Mouse (Mus musculus): Measurements from ENCODE around the gene Chchd10.
"Not testable (repeated sequence)": the region's sequence is repeated elsewhere in the genome, so short reads cannot be mapped to it uniquely, and the experiment has no call there.

The Chchd10 gene
- long read RNA-seq, experiment 1, transcript Chchd10-201 (4 exons, 939 nt), result major isoform, 679 of 698 reads
- long read RNA-seq, experiment 1, partial matches to known transcripts, result 14 of 698 reads
- long read RNA-seq, experiment 1, other reads (novel, unspliced or antisense), result 3 of 698 reads
- long read RNA-seq, experiment 2, transcript Chchd10-201 (4 exons, 939 nt), result major isoform, 902 of 928 reads
- long read RNA-seq, experiment 2, partial matches to known transcripts, result 24 of 928 reads
- long read RNA-seq, experiment 2, other reads (novel, unspliced or antisense), result 1 of 928 reads

DNA sequence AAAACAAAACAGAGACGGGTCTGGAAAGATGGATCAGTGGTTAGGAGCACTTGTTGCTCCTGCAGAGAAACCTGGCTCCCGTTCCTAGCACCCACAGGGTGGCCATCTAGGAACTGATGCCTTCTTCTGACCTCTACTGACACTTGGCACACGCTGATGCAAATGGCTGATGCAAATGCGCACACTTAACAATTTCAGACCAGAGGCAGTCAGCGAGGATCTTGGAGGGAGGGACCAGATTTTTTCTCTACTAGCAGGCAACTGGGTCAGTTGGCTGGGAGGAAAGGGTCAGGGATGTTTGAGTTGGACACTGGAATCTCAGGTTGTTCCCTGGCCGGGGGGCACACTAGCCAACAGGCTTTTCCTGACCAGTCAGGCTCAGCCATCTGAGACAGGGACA lies at the start of gene Chchd10:
Gene Chchd10, plus strand, starts transcription at position 240 of the 400 bp plus-strand sequence.
- intact Hi-C loops (cut with DNase I), result no loop called here

DNA sequence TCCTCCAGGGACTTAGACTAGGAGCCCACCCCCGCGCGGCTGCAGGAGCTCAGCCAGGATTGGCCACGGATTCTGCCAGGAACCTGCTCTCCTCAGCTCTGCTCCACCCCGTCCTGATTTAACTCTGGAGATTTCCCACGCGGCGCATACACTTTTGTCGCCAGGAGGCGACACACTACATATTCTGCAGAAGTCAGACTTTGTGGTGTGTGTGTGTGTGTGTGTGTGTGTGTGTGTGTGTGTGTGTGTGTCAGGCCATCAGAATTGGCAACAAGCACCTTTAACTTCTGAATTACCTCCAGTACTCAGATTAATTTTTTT lies 49.7 kb upstream of the Chchd10 start:
- intact Hi-C loops (cut with DNase I), result loop anchor here (5.0 kb wide), 1 partner anchor 69 kb away; the partner anchor contains the start of gene Gm5134

DNA sequence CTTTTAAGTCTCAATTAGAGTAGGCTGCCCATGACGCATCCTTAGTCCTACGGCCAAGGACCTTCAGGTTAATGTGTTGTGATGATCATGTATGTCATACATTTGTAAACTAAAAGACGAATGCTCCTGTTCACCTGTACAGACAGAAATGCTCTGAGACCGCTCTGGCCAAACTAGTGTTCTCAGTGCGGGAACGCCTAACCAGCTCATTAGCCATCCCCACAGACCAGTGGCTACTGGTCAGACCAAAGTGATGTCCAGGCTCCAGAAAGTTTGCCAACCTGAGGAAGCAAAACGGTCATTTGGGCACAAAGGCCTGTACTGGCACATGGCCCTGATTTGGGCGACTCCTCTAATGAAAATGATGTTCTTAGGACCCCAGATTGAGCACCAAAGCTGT lies 48.2 kb upstream of the Chchd10 start:
- intact Hi-C loops (cut with DNase I), result loop anchor here (5.0 kb wide), 1 partner anchor 68 kb away; the partner anchor contains the start of gene Gm5134

DNA sequence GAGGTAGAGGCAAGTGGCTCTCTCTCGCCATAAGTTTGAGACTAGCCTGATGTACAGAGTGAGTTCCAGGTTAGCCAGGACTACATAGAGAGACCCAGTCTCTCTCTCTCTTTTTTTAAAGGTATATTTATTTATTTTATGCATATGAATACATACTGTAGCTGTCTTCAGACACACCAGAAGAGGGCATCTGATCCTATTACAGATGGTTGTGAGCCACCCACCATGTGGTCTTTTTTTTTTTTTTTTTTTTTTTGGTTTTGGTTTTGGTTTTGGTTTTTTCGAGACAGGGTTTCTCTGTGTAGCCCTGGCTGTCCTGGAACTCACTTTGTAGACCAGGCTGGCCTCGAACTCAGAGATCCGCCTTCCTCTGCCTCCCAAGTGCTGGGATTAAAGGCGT lies 45.4 kb upstream of the Chchd10 start:
- intact Hi-C loops (cut with DNase I), result not testable (repeated sequence)

DNA sequence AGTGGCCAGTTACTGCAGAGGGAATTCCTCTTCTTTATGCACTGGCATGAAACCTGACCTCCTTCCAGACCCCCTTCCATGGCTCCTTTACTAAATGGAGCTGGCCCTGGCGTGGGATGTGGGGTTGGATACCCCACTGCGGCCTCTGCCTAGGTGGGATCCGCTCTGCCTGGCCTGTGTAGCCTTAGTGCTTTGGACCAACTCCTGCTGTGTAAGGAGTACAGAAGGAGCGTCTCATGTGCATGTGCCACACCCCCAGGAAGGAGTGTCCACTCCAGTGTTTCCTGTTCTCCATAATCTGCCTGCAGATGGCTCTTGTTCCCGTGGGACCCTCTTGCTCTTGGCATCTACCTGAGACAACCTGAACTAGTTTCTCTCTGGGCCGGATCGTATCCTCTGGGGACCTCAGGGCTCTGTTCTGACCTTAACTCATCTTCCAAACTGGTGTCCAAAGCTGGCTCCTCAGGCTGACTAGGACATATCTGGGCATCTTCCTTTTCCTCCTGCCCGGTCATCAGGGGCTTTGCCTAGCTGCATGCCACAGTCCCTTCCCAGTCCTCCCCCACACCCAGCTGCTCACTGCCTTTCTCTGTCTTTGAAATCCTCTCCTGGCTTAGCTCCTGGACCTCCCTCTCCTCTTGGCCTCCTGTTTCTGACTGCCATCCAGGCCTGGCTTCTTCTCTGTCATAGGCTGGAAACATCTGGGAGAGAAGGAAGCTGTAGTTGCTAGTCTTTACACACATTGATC lies 43.4 kb upstream of the Chchd10 start:
- intact Hi-C loops (cut with DNase I), result no loop called here

DNA sequence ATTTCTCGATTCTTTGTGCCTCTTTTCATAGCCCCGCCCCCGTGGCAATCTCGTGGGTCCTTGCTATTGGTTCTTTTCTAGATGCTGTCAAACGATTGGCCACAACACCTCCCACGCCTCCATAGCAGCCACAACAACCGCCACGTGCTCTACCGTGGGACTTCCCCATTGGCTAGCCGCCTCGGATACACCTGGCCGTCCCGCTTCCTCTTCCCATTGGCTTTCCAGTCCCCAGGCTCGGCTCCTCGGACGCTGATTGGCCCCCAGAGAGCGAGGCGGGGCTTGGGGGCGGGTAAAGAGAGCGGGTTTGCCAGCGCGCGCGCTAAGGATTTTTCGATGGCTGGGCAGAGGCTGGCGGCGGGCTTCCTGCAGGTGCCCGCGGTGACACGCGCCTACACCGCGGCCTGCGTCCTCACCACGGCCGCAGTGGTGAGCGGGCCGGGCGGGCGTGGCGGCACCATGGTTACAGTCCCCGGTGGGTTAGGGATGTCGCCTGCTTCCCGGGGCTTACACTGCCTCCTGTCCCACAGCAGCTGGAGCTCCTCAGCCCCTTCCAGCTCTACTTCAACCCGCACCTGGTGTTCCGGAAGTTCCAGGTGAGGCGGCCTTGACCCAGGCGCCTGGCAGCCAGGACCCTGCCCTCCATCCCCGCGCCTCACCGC lies 39.7 kb upstream of the Chchd10 start, which contains the start of gene Derl3:
Gene Derl3, plus strand, starts transcription at position 325 of the 662 bp plus-strand sequence.
- intact Hi-C loops (cut with DNase I), result no loop called here

DNA sequence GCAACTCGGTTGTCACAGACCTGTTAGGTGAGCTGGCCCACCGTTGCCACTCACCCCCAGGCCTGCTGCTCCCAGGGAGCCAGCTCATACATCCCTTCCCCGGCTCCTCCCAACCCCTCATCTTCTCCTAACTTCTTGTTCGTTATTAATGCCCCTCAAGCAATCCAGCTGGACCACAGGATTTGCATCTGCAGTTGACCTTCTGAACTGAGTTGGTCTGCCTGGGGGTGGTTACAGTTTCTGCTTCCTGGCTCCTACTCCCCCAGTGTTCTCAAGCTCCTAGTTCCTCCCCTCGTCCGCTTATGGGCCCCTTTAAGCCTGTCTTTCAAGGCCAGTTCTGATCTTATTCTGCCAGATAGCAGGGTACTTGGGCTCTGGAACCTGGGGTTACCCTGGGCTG lies 38.3 kb upstream of the Chchd10 start:
- intact Hi-C loops (cut with DNase I), result no loop called here

DNA sequence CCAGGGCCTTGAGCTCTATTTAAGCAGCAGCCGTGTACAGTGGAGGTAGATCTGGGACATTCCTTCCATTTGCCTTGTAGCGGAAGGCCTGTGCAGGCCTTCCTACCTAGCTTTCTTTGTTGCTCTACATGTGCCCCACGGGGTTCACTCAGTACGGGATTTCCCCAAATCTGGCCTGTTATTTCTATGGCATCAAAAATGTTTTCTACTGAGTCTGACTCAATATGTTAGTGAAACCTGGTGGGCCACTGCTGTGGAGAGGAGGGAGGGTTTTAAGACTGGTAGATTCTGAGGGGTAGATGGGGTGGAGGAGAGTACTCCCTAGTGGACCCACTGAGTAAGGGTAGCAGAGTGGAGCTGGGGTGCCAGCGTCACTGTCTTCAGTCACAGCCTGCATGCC lies 37.2 kb upstream of the Chchd10 start:
- intact Hi-C loops (cut with DNase I), result loop anchor here (2.0 kb wide), 1 partner anchor 55 kb away; no protein-coding TSS in a partner anchor

DNA sequence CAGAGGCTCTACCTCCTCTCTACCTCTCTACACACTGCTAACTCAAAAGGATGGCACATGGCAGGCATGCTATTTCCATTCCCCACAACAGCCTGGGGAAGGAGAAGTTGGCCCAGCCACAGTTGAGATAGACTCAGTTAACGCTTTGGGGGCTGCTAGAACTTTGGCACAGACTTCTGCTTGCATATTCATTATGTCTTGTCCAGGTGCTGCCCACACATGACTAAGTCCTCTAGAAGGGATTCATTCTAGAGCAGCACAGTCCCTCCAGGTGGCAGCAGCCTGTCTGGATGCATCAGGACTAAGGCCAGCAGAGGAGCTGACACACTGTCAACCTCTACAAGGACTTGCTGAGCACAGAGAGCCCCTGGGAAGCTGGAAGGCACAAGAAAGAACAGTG lies 36.7 kb upstream of the Chchd10 start:
- intact Hi-C loops (cut with DNase I), result loop anchor here (2.0 kb wide), 1 partner anchor 55 kb away; no protein-coding TSS in a partner anchor

DNA sequence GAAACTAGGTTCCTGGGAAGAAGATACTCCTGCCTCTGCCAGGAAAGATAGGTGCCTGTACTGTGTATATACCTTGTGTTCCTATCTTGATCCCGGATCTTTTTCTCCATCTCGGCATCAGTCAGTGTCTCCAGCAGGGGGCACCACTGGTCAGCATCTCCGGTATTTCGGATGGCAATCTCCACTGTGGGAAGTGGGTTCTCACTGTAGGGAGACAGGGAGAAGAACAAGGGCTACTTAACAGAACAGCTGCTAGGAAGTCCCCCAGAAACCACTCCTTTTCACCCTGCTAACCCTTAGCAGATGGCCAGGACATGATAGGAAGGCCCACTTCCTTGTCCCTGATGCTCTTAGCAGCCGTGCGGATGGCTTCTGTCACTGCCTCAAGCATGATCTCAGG lies 35.6 kb upstream of the Chchd10 start:
- intact Hi-C loops (cut with DNase I), result loop anchor here (2.0 kb wide), 1 partner anchor 53 kb away; no protein-coding TSS in a partner anchor

DNA sequence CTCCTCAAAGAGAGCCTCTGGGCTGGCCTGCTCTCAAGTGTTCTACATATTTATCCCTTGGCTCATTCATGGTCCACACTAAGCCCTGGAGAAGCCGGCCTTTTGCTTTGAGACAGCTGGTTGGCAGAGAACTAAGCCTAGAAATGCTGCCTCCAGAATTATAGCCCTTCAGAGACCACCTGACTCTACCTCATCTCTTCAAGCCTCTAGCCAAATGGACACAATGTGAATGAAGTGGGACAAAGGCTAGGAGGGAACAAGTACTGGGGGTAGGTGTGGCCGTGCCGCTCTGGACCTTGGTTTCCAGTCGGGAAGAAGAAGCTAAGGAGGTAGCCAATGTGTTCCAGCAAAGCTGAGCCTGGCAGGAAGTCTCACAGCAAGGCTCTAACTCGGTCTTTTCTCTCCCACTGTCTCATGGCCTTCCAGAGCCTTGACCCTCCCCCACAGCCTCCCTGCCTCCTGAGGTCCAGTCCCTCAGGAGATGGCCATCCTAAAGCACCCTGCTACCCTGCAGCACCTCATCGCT lies 34.8 kb upstream of the Chchd10 start:
- intact Hi-C loops (cut with DNase I), result no loop called here

DNA sequence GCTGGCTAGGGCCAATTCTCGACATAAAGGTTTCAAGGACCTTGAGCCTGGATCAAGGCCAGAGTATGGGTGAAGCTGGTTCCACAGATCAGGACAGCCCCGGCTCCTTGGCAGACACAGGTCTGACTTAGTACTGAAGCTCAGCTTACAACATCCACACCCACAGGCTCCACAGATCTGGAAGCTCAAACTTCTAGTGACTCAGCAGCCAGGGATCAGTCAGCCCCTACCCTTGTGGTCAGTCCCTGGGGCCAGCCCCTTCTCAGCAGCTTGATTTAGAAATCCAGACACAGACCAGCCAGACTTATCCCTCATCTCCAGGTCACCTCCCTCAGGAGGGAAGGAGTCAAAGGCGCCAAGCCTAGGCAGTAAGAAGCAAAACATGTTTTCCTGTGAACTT lies 34.1 kb upstream of the Chchd10 start:
- intact Hi-C loops (cut with DNase I), result no loop called here

DNA sequence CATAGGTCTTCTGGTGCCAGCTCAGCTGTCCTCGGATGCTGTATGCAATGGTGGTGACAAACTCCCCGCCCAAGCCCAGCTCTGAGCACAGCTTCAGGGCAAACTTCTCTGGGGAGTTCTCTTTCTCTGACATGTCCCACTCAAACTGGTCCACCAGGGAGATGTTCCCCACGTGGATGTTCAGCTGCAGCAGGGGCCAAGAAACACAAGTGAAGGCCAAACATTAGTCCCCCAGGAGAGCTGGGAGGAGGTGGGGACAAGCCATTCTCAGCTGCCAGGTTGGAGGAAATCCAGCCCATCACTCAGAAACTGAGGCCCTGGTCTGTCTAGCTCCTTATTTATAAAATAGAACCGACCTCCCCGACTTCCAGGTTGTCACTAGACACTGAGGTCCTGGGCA lies 28.5 kb upstream of the Chchd10 start:
- intact Hi-C loops (cut with DNase I), result no loop called here

DNA sequence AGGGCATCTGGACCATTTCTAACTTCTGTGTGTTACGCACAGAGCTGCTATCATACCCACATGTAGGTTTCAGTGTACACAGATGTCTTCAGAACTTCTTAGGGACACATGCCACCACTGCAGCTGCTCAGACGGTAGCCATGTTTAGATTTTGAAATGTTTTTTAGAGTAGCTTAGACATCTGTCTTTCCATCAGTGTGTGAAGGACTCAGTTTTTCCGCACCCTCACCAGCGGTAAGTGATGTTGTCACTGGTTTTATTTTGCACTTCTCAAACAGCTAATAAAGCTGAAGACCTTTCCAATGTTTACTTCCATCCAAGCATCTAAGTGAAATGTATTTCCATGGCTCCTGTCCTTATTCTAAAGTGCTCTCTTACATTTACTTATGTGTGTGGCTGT lies 26.0 kb upstream of the Chchd10 start:
- intact Hi-C loops (cut with DNase I), result no loop called here

DNA sequence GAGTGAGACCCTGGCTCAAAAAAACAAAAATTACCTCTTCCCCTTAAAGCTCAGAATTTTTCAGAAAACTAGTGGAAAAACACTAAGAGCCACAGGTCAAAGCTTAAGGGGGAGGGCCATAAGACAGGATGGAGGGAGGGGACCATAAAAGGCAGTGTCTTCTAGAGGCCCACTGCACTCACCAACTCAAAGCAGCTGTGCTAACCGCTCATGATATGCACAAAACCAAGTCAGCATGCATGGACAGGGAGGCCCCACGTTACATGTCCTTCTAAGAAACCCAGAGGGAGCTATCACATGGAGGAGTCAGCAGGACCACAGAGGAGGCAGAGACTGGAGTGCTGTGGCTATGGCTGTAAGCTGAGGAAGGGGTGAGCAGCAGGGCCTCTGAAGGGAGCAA lies 22.2 kb upstream of the Chchd10 start:
- intact Hi-C loops (cut with DNase I), result no loop called here

DNA sequence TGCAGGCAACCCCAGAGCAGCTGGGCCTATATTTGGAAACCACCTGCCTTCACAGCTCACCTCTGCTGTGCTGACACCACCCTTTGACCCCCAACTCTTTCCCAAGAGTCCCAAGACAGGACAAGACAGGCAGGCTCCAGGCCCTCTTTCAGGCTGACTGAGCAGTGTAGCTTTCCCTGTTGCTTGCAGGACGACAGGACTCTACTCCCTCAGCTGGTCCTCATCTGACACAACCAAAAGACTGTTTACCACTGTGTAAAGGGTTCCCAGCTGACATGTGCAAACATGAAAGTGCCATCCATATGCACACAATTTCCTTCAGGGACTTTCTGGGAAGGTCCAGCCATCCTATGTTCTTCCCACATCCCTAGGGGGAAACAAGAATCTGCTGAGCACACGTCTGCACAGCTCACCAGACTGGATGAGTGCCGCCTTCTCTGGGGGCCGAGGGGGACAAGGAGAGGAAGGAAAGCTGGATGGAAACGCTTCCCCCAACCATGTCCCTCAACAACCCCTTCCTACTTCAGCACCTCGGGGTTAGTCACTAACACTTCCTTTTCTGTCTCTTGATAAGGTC lies 19.8 kb upstream of the Chchd10 start:
- intact Hi-C loops (cut with DNase I), result no loop called here

DNA sequence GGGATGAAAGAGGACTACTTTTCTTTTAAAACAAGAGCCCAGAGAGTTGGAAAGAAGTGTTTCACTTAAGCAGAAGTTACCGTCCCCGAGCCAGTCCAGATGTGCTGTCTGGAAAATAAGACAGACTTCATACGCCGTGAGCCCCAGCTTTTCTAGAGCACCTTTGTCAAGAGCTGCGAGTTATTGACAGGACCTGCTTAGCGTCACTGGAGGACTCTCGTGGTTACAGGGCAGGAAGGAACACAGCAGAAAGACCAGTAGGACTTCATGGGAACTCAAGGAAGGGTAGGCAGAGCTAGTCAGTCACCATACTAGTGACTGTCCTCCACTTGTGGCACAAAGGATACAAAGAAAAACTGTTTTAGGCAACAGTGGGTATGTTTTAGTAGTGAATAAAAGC lies 17.4 kb upstream of the Chchd10 start:
- intact Hi-C loops (cut with DNase I), result no loop called here

DNA sequence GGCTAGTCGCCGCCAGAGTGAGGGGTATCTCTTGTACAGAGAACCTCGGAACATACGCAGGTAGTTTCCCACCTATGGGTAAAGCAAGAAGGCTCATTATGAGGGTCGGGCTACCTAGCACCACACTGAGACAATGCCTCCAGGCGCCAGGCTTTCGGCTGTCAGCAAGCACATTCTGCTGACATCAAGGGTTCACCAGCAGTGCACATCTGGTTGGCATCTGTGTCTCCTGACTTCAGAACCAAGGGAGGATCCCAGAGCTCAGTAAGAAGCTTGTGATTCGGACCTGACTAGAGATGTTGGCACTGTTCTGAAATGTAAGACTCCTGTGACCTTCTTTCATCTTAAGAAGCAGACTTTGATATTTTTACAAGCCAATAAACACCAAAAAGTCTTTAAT lies 16.1 kb upstream of the Chchd10 start:
- intact Hi-C loops (cut with DNase I), result no loop called here

DNA sequence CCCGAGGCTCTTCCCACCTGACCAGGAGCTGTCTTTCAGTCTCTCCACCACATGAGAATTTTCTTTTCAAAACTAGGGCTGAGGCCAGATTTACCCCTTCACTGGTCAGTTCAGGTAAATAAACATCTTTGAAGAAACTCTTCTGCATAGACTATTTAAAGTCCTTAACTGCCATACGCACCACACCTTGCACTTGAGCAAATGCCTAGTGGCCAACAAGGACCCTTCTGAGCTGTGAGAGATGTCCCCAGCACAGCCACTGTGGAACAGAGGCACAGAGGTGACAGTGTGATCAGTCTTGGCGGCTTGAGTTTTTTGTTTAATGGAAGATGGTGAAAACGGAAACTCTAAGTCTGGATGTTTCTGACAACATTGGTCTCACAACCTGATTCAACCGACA lies 13.9 kb upstream of the Chchd10 start:
- intact Hi-C loops (cut with DNase I), result no loop called here

DNA sequence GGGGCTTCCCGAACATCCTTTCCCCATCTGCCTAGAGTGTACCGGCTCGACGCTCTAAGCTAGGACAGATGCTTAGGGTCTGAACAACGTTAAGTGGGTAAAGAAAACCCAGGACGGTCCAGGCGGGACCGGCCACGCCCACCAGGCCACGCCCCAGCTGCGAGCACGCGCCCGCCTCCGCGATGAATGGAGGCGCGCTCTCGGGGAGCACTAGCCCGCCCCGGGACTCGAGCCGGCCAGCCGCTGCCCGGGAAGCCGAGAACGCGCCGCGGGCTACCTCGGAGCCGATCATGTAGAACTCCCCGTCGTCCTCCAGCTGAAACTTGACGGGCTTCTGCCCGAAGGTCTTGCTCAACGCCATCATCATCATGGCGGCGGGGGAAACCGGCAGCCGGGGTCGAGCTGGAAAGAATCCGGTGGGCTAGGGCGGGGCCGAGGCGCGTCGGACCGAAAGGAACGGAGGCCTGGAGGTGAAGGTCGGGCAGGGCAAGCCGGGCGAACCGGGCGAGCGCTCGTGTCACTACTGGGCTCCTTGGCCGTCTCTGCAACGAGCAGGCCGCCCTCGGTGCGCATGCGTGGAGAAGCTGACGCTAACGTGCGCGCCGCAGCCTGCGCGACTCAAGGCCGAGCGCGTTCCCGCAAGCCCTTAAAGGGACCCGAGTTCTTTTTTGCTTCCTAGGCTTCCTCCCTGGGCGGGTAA lies 11.8 kb upstream of the Chchd10 start, which contains the start of gene Smarcb1:
Gene Smarcb1, minus strand, starts transcription at position 592 of the 700 bp plus-strand sequence.
- intact Hi-C loops (cut with DNase I), result no loop called here
